Mouse (Mus musculus): ENCODE measurements around the gene I0C0044D17Rik. TPM values are rescaled to one million over a fixed set of nuclear protein-coding genes. Genes with fewer than 3 reads are reported as not detected.

I0C0044D17Rik gene
- polyA plus RNA-seq, 1 experiment from 2014 or later, result not detected

DNA sequence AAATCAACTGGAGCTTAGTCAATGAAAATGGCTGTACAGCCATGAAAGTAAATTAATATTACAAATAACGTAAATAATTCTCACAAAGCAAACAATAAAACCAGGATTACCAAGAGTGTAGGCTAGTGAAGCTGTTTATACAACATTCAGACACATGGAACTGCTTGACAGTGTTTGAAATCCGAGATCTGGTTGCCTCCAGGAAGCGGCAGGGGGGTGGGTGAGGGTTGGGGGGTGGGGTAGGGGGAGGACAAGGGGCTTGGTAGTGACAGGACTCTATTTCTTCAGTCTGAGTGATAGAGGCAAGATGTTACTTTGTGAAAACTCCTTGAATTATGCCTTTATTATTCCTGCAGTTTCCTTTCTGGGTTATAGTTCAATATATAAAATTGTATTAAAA lies 3.1 kb upstream of the I0C0044D17Rik start:
- POLR2A ChIA-PET, result no interaction called here
- in situ Hi-C loops (cut with MboI; ENCODE audit: low pct_unique_long_range_greater_than_20kb), result no loop called here
- CTCF ChIA-PET, result no interaction called here
- no peak for DNase-seq (ENCODE audit: low read depth, low spot score)
- H3K27me3 ChIP-seq, result no peaks in the 10 kb centered on the region
- no peak for ATAC-seq
- TF ChIP-seq CTCF (IDR thresholded peaks at IDR 0.05), result no peak

DNA sequence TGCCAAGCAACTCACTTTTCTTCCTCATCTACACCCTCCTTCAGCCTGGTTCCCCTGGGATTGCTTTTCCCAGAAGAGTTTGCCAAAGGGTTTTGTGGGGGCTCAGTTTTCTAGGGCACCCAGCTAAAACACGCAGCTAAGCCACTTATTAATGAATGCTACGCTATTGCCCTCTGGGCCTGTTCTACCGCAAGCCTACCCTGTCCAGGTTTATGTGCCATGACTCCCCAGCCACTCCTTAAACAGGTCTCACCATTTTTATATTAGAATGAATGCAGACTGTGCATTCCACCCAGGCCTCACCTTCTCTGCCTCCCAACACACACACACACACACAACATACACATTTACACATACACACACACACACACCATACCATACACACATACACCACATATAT lies 593 bp downstream of the I0C0044D17Rik start:
- no peak for ATAC-seq
- in situ Hi-C loops (cut with MboI; ENCODE audit: low pct_unique_long_range_greater_than_20kb), result no loop called here
- POLR2A ChIA-PET, result no interaction called here

DNA sequence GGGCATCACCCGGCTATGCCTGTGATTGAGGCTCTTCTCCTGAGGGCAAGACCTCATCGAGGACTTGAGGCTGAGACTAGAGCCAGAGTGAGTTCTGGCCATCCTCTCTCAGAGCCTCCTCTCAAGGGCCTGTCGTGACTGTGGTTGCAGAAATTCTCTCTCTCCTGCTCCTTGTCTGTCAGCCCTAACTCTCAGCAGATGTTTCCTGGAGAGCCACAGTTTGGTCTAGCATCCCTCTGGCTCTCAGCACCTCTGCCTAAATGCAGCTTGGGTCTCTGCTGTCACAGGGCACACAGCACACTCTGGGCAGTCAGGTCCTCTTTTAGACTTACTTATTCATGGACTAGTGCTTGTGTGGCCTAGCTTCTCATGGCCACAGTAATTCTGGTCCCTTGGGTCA lies 1.2 kb downstream of the I0C0044D17Rik start:
- no peaks in the 10 kb centered on the region for H3K27me3 ChIP-seq
- ChIA-PET POLR2A (no interaction called here), CTCF (no interaction called here)
- in situ Hi-C loops (cut with MboI; ENCODE audit: low pct_unique_long_range_greater_than_20kb), result no loop called here
- no peak for TF ChIP-seq CTCF (IDR thresholded peaks at IDR 0.05)
- no peak for DNase-seq (ENCODE audit: low read depth, low spot score)
- ATAC-seq, result no peak

More for the DNA sequence above, 593 bp downstream of the I0C0044D17Rik start:
- TF ChIP-seq CTCF (IDR thresholded peaks at IDR 0.05), result no peak
- no peaks in the 10 kb centered on the region for H3K27me3 ChIP-seq
- no peak for DNase-seq (ENCODE audit: low read depth, low spot score)
- CTCF ChIA-PET, result no interaction called here

DNA sequence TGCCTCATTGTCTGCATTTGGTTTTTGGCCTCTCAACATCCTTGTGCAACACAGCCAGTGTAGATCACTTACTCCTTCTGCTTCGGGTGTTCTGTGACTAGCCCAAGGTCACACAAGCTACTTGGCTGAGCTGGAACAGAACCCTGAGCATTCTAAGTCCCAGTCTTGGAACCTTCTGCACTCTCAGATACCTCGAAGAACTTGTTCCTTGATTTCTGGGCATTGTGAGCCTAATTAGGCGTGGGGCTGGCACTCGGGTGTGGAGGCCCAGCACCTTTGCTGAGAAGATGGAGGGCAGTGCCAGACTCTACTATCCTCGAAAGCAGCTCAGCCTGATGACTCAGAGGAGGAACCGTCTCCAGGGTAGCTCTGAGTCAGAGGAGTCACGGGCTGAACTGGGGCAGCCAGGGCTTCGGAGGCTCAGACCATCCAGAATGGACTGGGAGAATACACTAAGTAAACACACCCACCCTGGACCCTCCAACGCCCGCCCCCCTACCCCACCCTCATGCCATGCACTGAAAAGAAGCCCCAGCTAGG lies 4.4 kb downstream of the I0C0044D17Rik start:
- CTCF ChIA-PET, result interaction anchor here (1.0 kb wide), 1 partner anchor 67 kb away, joined by 3 read pairs; no protein-coding TSS in a partner anchor
- no peak for TF ChIP-seq CTCF (IDR thresholded peaks at IDR 0.05)
- POLR2A ChIA-PET, result no interaction called here
- in situ Hi-C loops (cut with MboI; ENCODE audit: low pct_unique_long_range_greater_than_20kb), result no loop called here
- no peaks in the 10 kb centered on the region for H3K27me3 ChIP-seq
- ATAC-seq (peak; percentile 91), DNase-seq (ENCODE audit: low read depth, low spot score) (peak; percentile 43)

DNA sequence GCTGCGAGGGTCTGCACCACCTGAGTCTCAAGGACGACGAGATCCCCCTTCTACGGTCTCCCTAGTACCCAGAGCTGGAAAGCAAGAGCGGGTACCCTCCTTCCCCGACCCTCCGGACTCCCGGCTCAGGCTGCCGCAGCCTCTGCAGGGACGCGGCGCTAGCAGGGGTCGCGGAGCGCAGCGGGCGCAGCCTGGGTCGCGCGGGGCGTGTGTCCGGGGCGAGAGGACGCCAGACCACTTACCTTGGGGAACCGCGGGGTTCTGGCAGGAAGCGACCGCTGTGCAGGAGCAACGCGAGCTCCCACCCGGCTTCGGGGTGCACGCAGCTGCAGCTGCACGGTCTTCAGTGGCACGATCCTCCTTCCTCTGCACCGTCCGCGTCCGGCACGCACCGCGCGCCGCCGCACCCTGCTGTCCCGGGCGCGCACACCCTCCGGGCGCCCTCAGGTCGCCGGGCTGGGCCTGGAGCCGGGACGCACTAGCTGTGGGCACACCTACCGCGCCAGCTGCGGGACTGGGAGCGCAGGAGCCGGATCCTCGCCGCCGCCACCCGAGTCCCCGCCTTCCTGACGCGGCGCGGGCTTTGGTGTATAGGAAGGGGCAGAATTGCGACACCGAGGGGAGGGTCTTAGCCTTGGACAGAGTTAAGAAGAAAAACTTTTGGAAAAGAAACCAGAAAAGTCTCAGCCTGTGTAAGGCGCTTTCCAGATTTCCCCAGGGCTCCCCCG lies 6.3 kb downstream of the I0C0044D17Rik start, which contains the start of gene Kank4:
Kank4 (minus strand) TSS at position 354 of the 728 bp plus-strand sequence.
- no peaks in the 10 kb centered on the region for H3K27me3 ChIP-seq
- CTCF ChIA-PET, result no interaction called here
- POLR2A ChIA-PET, result no interaction called here
- DNase-seq (ENCODE audit: low read depth, low spot score), result no peak
- no peak for ATAC-seq
- in situ Hi-C loops (cut with MboI; ENCODE audit: low pct_unique_long_range_greater_than_20kb), result no loop called here
- no peak for TF ChIP-seq CTCF (IDR thresholded peaks at IDR 0.05)

DNA sequence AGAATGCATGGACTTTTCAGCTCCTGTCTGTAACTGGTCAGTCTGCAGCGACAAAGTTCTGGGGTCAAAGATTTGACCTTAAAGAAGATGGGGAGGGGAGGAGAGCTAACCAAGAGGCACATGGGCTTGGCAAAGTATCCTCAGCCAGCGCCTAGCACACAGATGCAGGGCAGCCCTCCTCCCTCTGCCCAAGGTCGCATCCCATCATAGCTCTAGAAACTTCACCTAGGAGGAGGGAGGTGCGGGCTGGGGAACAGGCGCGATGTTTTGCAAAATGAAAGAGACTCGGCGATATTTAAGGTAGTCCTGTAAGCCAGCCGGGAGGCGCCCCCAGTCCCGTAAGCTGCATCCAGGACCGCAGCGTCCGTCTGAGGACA lies 6.8 kb downstream of the I0C0044D17Rik start:
- H3K27me3 ChIP-seq, result no peaks in the 10 kb centered on the region
- CTCF ChIA-PET, result no interaction called here
- no peak for TF ChIP-seq CTCF (IDR thresholded peaks at IDR 0.05)
- ATAC-seq, result no peak
- in situ Hi-C loops (cut with MboI; ENCODE audit: low pct_unique_long_range_greater_than_20kb), result no loop called here
- no peak for DNase-seq (ENCODE audit: low read depth, low spot score)
- POLR2A ChIA-PET, result no interaction called here

DNA sequence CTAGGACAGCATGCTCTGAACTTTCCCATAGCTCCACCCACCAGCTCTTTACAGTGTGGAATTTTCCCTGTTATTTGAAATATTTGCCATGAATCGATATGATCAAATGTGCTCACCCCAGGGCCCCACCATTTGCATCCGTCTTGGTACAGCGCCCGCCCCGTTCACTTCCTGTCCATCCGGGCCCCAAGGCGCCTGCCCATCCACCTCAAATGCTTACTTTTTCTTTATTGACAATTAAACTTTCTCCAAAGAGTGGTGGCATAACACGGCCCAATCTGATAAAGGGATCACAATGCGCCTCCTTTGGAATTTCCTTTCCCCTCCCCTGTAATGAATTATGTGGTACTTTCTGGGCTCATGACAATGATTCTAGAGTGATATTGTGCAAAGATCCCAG lies 17.3 kb downstream of the I0C0044D17Rik start:
- no peak for TF ChIP-seq CTCF (IDR thresholded peaks at IDR 0.05)
- no peak for DNase-seq (ENCODE audit: low read depth, low spot score)
- no peaks in the 10 kb centered on the region for H3K27me3 ChIP-seq
- ChIA-PET POLR2A (no interaction called here), CTCF (interaction anchor here (0.8 kb wide), 2 partner anchors 16 to 48 kb away, joined by 3 read pairs; no protein-coding TSS in a partner anchor)
- no peak for ATAC-seq
- in situ Hi-C loops (cut with MboI; ENCODE audit: low pct_unique_long_range_greater_than_20kb), result no loop called here

DNA sequence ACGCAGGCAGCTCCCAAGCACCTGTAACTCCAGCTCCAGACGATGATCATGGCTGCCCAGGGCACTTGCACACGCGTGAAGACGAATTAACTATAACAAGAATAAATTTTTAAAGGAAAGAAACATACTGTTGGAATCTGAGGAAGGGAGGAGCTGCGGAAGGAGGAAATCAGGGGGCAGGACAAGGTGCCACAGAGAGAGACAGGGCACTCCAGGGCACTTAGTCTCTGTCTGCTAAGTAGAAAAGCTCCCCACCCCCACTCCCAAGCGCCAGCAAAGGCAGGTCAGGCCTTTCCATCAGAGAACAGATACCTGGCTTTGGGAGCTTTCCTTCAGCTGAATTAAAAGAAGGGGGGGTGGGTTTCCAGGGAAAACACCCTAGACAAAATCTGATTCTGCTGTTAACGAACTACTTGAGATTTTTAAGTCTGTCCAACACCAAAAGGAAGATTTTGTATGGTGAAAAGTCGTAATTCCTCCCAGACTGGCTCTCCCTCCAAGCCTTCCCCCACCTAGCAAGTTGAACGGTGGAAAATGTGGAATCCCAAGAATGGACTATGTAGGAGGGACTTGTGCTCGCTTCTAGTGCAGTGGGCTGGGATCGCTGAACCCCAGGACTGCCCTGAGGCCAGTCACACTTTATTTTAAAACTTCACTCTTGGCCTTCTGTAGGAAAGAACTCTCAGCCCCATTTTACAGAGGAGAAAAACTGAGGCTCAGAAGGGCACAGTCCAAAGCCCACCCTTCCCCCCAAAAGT lies 18.2 kb downstream of the I0C0044D17Rik start:
- ChIA-PET CTCF (interaction anchor here (0.8 kb wide), 1 partner anchor 15 kb away, joined by 3 read pairs; no protein-coding TSS in a partner anchor), POLR2A (no interaction called here)
- DNase-seq (ENCODE audit: low read depth, low spot score) (no peak), ATAC-seq (no peak)
- in situ Hi-C loops (cut with MboI; ENCODE audit: low pct_unique_long_range_greater_than_20kb), result no loop called here
- H3K27me3 ChIP-seq, result no peaks in the 10 kb centered on the region
- no peak for TF ChIP-seq CTCF (IDR thresholded peaks at IDR 0.05)

DNA sequence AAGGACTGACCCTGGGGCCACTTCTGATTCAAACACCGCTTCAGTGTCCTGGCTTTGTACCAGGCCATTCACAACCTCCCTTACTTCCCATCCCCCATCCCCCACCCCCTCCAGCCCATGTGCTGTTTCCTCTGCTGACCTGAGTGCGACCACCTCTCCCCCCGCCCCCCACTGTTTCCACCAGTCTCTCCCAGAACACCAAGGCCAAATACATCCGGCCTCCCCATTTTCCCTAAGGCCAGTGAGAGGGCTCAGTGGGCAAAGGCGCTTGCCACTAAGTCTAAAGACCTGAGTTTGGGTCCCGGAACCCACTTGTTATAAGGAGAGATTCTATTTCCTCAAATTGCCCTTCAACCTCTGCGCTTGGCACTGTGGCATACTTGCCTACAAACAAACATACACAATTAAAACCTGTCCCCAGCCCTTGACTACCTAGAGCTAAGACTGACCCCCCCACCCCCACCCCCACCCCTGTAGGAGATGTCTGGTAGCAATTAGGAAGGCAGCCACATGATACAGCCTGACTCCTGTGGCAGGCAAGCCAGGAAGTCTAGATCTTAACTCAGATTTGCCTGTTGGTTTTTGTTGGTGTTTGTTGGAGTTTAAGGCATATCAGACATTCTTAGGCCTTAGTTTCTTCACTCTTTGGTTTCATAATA lies 19.0 kb downstream of the I0C0044D17Rik start:
- ChIA-PET POLR2A (no interaction called here), CTCF (interaction anchor here (1.9 kb wide), 1 partner anchor 7 kb away, joined by 5 read pairs; no protein-coding TSS in a partner anchor)
- H3K27me3 ChIP-seq, result no peaks in the 10 kb centered on the region
- in situ Hi-C loops (cut with MboI; ENCODE audit: low pct_unique_long_range_greater_than_20kb), result no loop called here
- ATAC-seq (no peak), DNase-seq (ENCODE audit: low read depth, low spot score) (no peak)
- no peak for TF ChIP-seq CTCF (IDR thresholded peaks at IDR 0.05)

DNA sequence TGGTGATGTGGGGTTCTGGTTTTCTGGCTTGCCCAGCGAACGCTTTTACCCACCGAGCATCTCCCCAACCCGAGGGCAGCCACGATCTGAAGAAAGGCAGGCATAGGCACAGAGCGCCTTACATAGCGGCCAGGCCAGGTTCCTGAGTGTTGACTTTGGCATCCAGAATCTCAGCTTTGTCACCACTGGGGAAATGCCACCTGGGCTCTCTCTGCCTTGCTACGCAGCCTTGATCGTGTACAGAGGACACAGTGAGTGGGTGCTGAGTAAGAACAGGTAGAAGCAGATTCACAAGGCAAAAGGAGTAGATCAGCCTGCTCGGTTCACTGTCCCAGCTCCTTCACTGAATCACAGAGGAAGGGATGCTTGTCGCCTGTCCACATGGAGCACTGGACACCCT lies 21.9 kb downstream of the I0C0044D17Rik start:
- in situ Hi-C loops (cut with MboI; ENCODE audit: low pct_unique_long_range_greater_than_20kb), result no loop called here
- no peak for TF ChIP-seq CTCF (IDR thresholded peaks at IDR 0.05)
- CTCF ChIA-PET, result no interaction called here
- DNase-seq (ENCODE audit: low read depth, low spot score) (no peak), ATAC-seq (no peak)
- no peaks in the 10 kb centered on the region for H3K27me3 ChIP-seq
- POLR2A ChIA-PET, result no interaction called here

DNA sequence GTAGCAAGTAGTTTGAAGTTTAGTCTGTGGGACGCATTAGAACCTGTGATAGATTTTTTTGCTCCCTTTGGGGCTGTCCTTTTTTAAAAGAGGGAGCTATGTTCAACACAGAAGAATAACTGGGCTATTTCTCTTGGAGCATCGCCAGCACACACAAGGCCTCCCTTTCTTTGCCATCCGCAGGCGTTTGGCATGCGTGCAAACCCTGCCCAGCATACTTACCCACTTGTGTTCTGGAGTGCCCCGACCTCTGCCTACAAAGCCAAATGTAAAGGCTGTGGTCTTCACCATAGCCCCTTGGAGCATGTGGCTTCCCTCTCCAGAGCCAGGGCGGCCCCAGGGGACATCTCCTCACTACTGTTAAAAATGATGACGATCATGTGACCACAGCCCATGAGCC lies 22.8 kb downstream of the I0C0044D17Rik start:
- TF ChIP-seq CTCF (IDR thresholded peaks at IDR 0.05), result no peak
- CTCF ChIA-PET, result no interaction called here
- no peak for ATAC-seq

More for the DNA sequence above, 22.8 kb downstream of the I0C0044D17Rik start:
- DNase-seq (ENCODE audit: low read depth, low spot score), result no peak
- POLR2A ChIA-PET, result no interaction called here
- in situ Hi-C loops (cut with MboI; ENCODE audit: low pct_unique_long_range_greater_than_20kb), result no loop called here
- H3K27me3 ChIP-seq, result no peaks in the 10 kb centered on the region

Data from Patski (cell line).